Mouse (Mus musculus) midbrain, embryonic 10.5 days (tissue): ENCODE results near the gene Fem1a. TPM values are rescaled to one million over a fixed set of nuclear protein-coding genes. Genes with fewer than 3 reads are reported as not detected.
A peak's percentile ranks its signal among the peaks of the same experiment; 100 is the strongest.
"Not testable (repeated sequence)": the region's sequence is repeated elsewhere in the genome, so short reads cannot be mapped to it uniquely, and the experiment has no call there.

ENCODE experiments used
- DNase-seq: peaks from one replicate; pipeline ENCODE4 v3.0.0-alpha.2; 2017; ENCODE audit warnings: low spot score
- H3K27ac ChIP-seq: fragments of 300-500 bp; sonication (generic); replicated peaks from 2 replicates; pipeline ENCODE4 v1.5.1; 2016; ENCODE audit warnings: mild to moderate bottlenecking
- H3K27me3 ChIP-seq: fragments of 300-500 bp; sonication (generic); 2 replicates; pipeline ENCODE4 v1.6.1; 2016; ENCODE audit warnings: low read depth, mild to moderate bottlenecking; ENCODE audit not compliant: poor library complexity, severe bottlenecking
- H3K36me3 ChIP-seq: fragments of 300-500 bp; sonication (generic); 2 replicates; pipeline ENCODE4 v1.6.1; 2016; ENCODE audit warnings: mild to moderate bottlenecking, moderate library complexity
- H3K4me1 ChIP-seq: fragments of 300-500 bp; sonication (generic); 2 replicates; pipeline ENCODE4 v1.6.1; 2016
- H3K4me3 ChIP-seq: fragments of 300-500 bp; sonication (generic); 2 replicates; pipeline ENCODE4 v1.5.1; 2016; ENCODE audit warnings: mild to moderate bottlenecking, moderate library complexity
- H3K9me3 ChIP-seq: fragments of 300-500 bp; sonication (generic); replicated peaks from 2 replicates; pipeline ENCODE4 v1.6.1; 2016; ENCODE audit warnings: mild to moderate bottlenecking
- WGBS: fragments of 180-500 bp; shearing (Covaris S2); methylation state at CpG from one replicate; pipeline ENCODE4 v1.1.7; 2016; 5-methylcytosine and 5-hydroxymethylcytosine counted together
- polyA plus RNA-seq: library from polyadenylated mRNA; unstranded; fragments of >200 nt; fragmentation: Nextera tagmentation; extraction: Ambion mirVana; gene quantifications from 2 replicates; pipeline ENCODE4 v1.2.1, GENCODE M21; 2016

Fem1a gene
- polyA plus RNA-seq, 1 experiment from 2014 or later, result 11.7 TPM

DNA sequence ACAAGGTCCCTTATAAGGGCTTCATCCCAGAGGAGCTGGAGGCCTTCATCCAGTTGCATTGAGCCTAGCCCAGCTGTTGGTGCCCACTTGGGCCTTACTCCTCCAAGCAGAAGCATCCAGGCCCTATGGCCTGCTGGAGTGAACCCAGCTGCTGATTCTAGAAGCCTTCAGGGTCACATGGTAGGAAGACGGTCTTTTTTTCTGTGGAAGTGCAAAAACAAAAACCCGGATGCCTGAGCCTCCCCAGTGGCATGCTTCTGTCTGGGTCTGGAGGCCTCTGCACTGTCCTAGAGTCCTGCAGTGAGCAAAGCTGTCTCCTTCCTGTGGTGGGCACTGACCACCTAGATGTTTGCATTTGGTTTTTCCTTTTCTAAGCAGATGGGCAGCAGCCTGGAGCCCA lies 2.2 kb downstream of the Fem1a start:
- Histone ChIP-seq H3K4me3 (peak overlapping the region; percentile 9; the same call in 1 of the 2 replicates), H3K36me3 (peaks cover 59% of the 10 kb centered on the region), H3K4me1 (peaks cover 48% of the 10 kb centered on the region)
- 83% methylated on average over 2 of the region's 2 CpGs for WGBS
- not testable (repeated sequence) for H3K27me3 ChIP-seq, DNase-seq, H3K27ac ChIP-seq, H3K9me3 ChIP-seq

DNA sequence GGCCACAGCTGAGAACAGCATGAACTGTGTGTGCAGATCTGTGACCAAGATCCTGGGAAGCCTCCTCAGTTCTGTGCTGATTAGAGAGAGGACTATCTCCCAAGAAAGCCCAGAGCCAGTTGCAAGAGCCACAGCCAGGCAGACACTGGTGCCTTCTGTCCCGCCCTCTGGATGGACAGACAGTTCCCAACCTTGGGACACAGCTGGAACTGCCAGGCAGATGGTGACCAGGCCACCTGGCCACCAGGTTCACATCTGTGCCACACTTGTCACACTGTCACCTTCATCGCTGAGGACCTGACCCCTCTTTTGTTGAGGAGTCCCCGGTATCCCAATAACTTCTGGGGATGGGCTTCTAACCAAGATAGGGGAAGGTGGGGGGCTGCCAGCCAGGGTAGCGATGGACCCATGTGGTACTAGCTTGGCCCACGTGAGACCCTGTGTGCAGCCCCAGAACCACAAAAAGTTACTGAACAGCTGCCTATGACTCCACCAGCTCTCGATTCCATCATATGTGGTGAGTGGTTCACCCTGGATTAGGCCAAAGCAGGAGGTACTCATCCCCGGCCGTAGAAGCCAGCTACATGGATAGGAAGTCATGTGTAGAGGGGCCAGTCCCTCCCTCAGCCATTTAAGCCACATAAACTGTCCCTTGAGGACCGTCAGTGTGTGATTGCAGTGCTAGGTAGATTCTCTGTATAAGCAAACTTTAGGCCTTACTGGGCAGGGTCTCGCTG lies 2.9 kb downstream of the Fem1a start:
- Histone ChIP-seq H3K9me3 (no peaks in the 10 kb centered on the region), H3K4me3 (no peak overlapping the region; the same call in 1 of the 2 replicates), H3K27me3 (no peaks in the 10 kb centered on the region), H3K27ac (no peak overlapping the region), H3K4me1 (peaks cover 48% of the 10 kb centered on the region), H3K36me3 (peaks cover 59% of the 10 kb centered on the region)
- 91% methylated on average over 10 of the region's 10 CpGs for WGBS
- no peak for DNase-seq

DNA sequence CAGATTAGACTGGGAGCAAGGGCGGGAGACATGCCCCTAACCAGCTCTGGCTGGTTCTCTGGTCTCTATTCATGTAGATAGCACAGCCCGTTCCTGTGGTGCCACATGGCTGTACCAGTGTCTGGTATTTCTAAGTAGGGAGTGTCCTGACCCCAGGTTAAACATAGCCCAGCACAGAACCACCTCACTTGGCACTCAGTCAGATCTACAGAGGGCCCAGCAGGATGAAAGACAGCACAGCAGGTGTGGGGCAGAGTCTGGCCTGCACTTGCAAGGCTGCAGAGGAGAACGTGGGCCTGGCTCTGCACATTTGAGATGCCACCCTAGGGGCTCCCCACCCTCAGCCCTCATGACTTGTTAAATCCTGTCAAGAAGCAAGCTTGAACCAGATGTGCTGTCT lies 4.6 kb downstream of the Fem1a start:
- peaks cover 68% of the 10 kb centered on the region for H3K36me3 ChIP-seq
- H3K27me3 ChIP-seq, result no peaks in the 10 kb centered on the region
- H3K4me3 ChIP-seq, result no peak overlapping the region
- no peaks in the 10 kb centered on the region for H3K9me3 ChIP-seq
- H3K27ac ChIP-seq, result no peak overlapping the region
- 85% methylated on average over 3 of the region's 3 CpGs for WGBS
- H3K4me1 ChIP-seq, result peaks cover 48% of the 10 kb centered on the region
- no peak for DNase-seq

DNA sequence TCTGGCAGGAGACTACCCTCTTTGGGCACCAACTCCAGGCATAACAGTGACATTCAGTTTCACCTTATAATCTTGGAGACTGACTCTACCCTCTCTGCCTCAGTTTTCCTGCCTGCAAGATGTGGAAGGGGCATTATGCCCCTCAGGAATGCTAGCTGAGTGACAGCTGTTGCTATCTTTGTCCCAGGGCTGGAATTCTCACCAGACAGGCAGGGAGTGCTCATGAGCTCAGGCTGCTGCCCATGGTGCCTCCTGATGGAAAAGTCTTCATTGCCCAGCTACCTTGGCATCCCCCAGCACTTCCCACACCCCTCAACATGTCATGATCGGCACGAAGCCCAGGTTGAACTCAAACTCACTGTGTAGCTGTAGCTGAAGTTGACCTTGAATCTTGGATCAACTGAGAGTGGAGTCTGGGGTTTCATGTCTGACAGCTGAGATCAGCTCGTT lies 6.1 kb downstream of the Fem1a start:
- Histone ChIP-seq H3K27ac (no peak overlapping the region), H3K4me3 (no peak overlapping the region), H3K36me3 (peaks cover 65% of the 10 kb centered on the region), H3K4me1 (peaks cover 41% of the 10 kb centered on the region), H3K9me3 (no peaks in the 10 kb centered on the region), H3K27me3 (no peaks in the 10 kb centered on the region)
- whole genome bisulfite sequencing, result 86% methylated on average over 3 of the region's 3 CpGs
- DNase-seq, result no peak

DNA sequence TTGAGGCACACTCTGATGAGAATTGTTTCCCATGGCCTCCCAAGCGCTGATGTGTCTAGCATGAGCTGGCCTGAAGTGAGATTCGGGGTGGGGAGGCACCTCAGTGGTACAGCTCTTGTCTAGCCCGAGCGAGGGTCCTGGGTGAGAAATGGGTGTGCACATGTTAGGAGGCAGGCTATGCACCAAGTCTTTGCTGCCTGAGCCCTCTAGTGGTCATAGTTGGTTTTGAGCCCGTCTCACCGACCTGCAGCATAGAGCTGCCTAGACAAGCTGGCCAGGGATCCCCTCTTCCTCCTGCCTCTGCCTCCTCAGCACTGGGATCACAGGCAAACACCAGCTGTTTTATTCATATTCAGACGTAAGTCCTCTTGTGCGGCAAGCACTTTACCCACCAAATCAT lies 7.4 kb downstream of the Fem1a start:
- H3K9me3 ChIP-seq, result no peaks in the 10 kb centered on the region
- H3K27me3 ChIP-seq, result no peaks in the 10 kb centered on the region
- H3K27ac ChIP-seq, result no peak overlapping the region
- no peak overlapping the region for H3K4me3 ChIP-seq
- peak; percentile 79 for DNase-seq
- 24% methylated on average over 8 of the region's 8 CpGs for WGBS
- H3K4me1 ChIP-seq, result peaks cover 30% of the 10 kb centered on the region
- peaks cover 52% of the 10 kb centered on the region for H3K36me3 ChIP-seq

DNA sequence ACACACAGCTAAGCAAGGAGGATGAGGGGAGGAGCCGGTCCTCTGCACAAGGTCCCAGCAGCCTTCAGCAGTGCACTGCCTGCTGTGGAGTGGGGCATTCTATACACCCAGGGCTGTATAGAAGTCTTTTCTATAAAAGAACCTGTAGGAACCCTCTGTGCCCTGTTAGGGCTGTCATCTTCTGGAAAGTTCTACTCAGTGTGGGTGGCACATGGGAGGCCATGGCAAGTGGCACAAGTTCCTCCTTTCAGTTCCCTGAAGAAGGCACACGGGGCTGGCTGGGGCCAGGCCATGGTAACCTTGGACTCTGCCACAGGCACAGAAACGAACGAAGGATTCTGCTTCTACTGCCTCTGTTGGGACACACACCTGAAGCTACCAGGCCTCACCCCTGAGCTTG lies 8.4 kb downstream of the Fem1a start:
- DNase-seq, result no peak
- Histone ChIP-seq H3K4me3 (no peak overlapping the region), H3K27ac (no peak overlapping the region), H3K9me3 (no peaks in the 10 kb centered on the region), H3K27me3 (no peaks in the 10 kb centered on the region), H3K36me3 (peaks cover 42% of the 10 kb centered on the region), H3K4me1 (peaks cover 29% of the 10 kb centered on the region)
- 89% methylated on average over 4 of the region's 4 CpGs for WGBS

DNA sequence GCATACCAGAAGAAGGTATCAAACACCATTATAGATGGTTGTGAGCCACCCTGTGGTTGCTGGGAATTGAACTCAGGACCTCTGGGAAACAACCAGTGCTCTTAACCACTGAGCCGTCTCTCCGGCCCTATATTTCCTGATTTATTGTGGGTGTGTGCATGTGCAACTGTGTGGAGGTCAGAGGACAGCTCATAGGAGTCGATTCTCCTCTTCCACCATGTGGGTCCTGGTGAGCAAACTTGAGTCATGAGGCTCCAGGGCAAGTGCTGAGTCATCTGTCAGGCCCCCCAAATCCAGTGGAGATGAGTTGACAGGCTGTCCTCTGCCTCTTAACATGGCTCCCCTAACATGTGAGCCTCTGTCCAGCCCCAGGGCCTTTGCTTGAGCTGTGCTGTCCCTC lies 9.3 kb downstream of the Fem1a start:
- Histone ChIP-seq H3K36me3 (peaks cover 39% of the 10 kb centered on the region), H3K27me3 (no peaks in the 10 kb centered on the region), H3K4me3 (no peak overlapping the region), H3K9me3 (no peaks in the 10 kb centered on the region), H3K4me1 (peaks cover 20% of the 10 kb centered on the region), H3K27ac (no peak overlapping the region)
- WGBS, result 96% methylated on average over 3 of the region's 3 CpGs
- no peak for DNase-seq

DNA sequence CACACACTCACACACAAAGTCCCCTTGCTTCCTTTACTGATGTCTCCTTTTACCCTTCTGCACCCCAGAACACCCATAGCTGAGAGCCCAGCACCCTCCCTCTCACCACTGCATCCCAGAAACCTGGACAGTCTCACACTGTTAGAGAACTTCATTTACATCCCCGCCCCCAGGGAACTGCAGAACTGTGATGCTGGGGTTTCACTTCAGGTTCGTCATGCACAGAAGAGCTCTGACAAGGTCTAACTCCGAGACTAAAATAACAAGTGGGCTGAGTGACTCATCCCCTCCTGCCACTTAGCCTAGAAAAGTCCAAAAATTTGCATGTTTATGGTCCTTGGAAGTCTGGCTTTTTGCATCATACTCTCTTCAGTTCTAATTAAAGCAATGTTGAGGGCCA lies 9.7 kb downstream of the Fem1a start:
- H3K27me3 ChIP-seq, result no peaks in the 10 kb centered on the region
- H3K27ac ChIP-seq, result no peak overlapping the region
- H3K36me3 ChIP-seq, result peaks cover 39% of the 10 kb centered on the region
- no peak for DNase-seq
- H3K9me3 ChIP-seq, result no peaks in the 10 kb centered on the region
- peaks cover 16% of the 10 kb centered on the region for H3K4me1 ChIP-seq
- H3K4me3 ChIP-seq, result no peak overlapping the region
- WGBS, result 72% methylated on average over 3 of the region's 3 CpGs

DNA sequence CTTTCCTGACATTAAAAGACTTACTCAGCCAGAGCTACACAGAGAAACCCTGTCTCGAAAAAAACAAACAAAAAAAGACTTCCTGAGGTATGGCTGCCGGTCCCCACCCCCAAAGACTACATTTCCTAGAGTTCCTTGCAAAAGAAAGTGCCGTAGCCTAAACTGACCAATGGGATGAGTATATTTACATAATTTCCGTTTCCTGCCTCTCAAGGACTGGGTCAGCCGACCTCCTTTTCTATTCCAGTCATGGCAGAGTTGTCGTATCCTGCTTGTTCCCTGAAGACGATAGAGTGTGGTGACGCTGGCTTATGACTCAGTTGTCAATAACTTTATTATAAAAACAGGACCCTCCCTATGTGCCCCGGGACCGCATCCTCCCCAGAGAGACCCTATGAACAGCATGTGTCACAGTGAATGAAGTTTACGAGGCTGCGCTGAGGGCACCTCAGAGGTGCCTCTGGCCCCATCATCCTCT lies 12.6 kb downstream of the Fem1a start:
- Histone ChIP-seq H3K36me3 (peaks cover 29% of the 10 kb centered on the region), H3K27ac (peak overlapping the region; percentile 84), H3K9me3 (no peaks in the 10 kb centered on the region), H3K27me3 (no peaks in the 10 kb centered on the region), H3K4me1 (peaks cover 16% of the 10 kb centered on the region), H3K4me3 (peak overlapping the region; percentile 56)
- DNase-seq, result peak; percentile 56
- 26% methylated on average over 12 of the region's 12 CpGs for WGBS

DNA sequence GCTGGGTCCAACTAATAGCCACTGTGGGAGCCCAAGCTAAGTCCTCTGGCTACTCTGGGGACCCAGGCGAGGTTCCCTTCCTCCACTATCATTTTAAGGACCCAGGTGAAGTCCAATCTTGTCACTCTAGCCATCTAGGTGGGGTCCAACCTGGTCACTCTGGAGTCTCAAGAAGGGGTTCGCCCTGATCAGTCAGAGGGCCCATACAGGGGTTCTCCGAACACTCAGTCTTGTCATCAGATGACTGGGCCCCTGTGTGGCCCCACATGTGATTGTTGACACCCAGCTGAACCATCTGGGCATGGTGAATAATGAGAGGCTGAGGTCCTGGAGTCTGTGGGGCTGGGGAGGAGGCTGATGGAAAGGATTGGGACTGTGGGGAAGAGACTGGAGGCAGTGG lies 13.1 kb downstream of the Fem1a start:
- peaks cover 16% of the 10 kb centered on the region for H3K4me1 ChIP-seq
- no peaks in the 10 kb centered on the region for H3K27me3 ChIP-seq
- peak overlapping the region; percentile 84 for H3K27ac ChIP-seq
- H3K9me3 ChIP-seq, result no peaks in the 10 kb centered on the region
- WGBS, result 79% methylated on average over 3 of the region's 3 CpGs
- peak overlapping the region; percentile 56 for H3K4me3 ChIP-seq
- peaks cover 27% of the 10 kb centered on the region for H3K36me3 ChIP-seq
- no peak for DNase-seq

DNA sequence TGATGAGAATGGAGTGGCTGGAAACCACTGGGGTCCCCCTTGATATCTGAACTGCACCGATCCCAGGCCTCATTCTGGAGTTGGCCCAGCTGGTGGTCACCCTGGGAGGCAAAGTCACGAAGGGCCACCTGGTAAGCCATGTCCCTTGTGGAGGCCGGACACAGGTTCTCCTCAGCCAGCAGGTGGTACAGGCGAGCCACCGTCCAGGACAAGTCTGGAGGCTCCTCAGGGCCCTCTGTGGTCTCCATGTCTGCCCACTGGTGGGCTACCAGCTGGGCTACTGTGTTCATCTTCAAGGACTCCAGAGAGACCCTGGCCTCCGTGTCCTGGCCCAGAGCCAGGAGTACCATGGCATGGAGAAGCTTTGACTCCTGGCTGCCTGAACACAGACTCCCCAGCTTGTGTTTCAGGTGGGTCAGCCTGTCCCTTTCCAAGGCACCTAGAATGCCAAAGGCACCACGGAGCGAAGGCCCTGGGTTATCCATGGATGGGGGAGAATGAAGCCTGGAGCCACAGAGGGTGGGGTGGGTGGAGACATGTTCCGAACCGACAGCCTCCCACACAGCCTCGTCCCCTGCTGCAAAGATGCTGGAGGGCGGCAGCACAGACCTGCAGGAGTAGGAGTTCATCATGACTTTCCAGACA lies 15.1 kb downstream of the Fem1a start:
- no peak for DNase-seq
- peaks cover 20% of the 10 kb centered on the region for H3K36me3 ChIP-seq
- WGBS, result 85% methylated on average over 12 of the region's 12 CpGs

DNA sequence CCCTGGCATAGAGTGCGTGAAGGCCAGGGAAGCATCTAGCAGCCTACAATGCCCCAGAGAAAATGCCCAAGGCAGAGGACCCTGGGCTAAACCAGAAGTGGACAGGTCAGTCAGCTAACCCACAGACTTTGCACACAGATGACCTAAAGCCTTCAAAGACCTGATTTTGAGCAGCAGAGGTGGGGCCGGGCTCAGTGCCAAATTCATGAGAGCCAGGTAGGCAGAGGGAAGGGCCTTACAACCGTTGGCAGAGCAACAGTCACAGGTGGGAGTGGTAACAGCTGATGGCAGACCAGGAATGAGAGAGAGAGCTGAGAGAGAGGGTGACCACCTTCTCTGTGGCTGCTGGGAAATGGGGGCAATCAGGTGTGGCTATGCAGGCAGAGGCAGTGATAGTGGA lies 16.0 kb downstream of the Fem1a start:
- H3K36me3 ChIP-seq, result peaks cover 20% of the 10 kb centered on the region
- H3K4me1 ChIP-seq, result peaks cover 34% of the 10 kb centered on the region
- DNase-seq, result no peak
- H3K4me3 ChIP-seq, result no peak overlapping the region
- no peaks in the 10 kb centered on the region for H3K9me3 ChIP-seq
- H3K27me3 ChIP-seq, result no peaks in the 10 kb centered on the region
- no peak overlapping the region for H3K27ac ChIP-seq
- 74% methylated on average over 3 of the region's 3 CpGs for WGBS

More for the DNA sequence above, 15.1 kb downstream of the Fem1a start:
- Histone ChIP-seq H3K4me3 (no peak overlapping the region), H3K9me3 (no peaks in the 10 kb centered on the region), H3K4me1 (peaks cover 25% of the 10 kb centered on the region), H3K27me3 (no peaks in the 10 kb centered on the region), H3K27ac (no peak overlapping the region)

DNA sequence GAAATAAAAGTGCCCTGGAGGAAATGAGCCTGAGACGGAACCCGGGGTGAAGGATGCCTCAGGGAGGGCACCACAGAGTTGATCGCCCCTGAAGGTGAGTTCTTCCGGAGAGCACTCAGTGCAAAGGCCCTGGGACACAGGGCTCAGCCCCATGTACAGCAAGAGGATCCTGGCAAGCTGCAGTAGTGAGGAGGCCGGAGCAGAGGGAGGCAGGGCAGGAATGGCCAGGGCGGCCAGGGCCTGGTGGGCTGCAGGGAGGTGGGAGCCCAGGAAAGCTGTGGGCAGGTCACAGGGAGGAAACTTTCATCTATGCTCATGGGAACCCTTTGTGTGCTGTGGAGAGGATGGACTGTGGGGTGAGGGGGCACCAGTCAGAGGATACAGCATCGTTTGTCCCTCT lies 16.9 kb downstream of the Fem1a start:
- Histone ChIP-seq H3K9me3 (no peaks in the 10 kb centered on the region), H3K4me1 (peaks cover 39% of the 10 kb centered on the region), H3K27me3 (no peaks in the 10 kb centered on the region), H3K4me3 (no peak overlapping the region), H3K36me3 (peaks cover 21% of the 10 kb centered on the region), H3K27ac (no peak overlapping the region)
- 84% methylated on average over 7 of the region's 7 CpGs for WGBS
- no peak for DNase-seq
